Mouse (Mus musculus) cerebellum, postnatal 10 days (tissue): Measurements from ENCODE around the gene Nckipsd.

Source experiments
- DNase-seq, 2 experiments: peaks; one replicate each; pipeline ENCODE4 v3.0.0; 2021; ENCODE audit warnings: mixed read lengths in 2 of 2

Nckipsd gene

DNA sequence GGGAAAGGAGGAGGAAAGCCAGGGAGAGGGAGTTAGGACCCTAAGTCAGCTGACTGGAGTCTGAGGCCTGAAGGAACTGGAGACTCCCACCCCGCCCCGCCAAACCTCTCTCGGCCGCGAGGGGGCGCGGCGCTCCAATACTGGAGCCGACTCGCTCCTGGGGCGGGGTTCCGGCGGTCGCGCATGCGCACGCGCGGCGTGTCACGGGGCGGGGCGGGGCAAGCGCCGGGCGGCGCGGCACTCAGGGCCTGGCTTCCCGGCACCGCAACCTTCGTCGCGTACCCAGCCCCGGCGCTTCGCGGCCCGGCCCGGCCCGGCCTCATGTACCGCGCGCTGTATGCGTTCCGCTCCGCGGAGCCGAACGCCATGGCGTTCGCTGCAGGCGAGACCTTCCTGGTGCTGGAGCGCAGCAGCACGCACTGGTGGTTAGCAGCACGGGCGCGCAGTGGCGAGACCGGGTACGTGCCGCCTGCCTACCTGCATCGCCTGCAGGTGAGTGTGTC is at the start of gene Nckipsd:
Nckipsd (plus strand) TSS at position 206 of the 503 bp plus-strand sequence.
- DNase-seq: peak; percentile 99 to 100

DNA sequence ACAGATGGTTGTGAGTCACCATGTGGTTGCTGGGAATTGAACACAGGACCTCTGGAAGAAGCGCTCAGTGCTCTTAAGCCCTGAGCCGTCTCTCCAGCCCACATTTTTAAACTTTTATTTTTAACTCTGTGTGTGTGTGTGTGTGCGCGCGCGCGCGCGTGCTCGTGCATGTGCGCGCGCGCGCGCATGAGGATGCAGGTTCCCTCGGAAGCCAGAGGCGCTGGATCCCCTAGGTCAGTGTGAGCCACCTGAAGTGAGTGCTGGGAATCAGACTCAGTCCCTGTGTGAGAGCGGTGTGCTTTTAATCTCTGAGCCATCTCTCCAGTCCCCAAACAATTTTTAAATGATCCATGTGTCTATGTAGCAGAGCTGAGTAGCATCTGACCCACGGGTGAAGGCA is 49.0 kb upstream of the Nckipsd start:
- no peak for DNase-seq

DNA sequence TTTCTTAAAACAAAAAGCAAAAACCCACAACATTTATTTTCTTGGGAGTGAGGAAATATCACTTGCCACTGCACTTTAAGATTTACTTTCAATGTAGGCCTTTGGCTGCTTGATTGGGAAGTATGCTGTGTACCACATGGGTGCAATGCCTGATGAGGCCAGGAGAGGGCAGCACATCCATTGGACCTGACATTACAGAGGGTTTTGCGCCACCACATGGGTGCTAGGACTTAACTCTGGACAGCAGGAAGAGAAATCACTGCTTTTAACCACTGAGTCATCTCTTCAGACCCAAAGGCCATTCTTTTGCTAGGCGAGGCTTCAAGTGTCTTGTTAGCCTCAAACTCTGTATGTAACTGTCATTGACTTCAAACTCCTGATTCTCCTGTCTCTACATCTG is 48.4 kb upstream of the Nckipsd start:
- DNase-seq: peak; percentile 69 to 75

DNA sequence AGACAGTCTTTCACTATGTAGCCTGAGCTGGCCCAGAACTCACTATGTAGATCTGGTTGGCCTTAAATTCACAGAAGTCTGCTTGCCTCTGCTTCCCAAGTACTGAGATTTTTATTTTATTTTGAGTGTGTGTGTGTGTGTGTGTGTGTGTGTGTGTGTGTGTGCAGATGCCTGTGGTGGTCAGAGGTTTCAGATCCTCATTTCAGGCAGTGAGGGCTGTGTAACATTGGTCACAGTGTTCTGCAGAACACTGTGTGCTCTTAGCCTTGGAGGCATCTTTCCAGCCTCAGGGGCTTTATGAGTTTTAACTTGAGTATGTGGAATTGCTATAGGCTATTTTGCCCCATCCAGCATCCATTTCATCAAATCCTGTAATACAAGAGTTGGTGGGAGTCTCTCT is 46.6 kb upstream of the Nckipsd start:
- DNase-seq: no peak

DNA sequence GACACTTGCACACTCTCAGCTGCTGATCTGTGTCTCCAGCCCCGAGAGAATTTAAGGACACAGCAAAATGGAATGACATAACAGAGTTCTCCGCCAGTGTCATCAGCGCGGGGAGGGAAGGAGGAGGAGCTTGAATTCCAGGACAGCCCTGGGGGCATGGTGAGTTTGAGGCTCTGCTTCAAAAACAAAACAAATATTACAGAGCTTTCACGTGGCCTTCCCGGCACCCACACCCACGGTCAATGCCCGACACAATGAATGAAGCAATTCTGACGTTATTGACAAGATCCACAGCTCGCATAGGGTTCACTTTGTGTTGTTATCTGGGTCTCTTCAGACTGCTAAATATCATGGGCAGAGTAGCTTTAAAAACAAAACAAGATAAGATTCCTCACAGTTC is 43.2 kb upstream of the Nckipsd start:
- DNase-seq: no peak

DNA sequence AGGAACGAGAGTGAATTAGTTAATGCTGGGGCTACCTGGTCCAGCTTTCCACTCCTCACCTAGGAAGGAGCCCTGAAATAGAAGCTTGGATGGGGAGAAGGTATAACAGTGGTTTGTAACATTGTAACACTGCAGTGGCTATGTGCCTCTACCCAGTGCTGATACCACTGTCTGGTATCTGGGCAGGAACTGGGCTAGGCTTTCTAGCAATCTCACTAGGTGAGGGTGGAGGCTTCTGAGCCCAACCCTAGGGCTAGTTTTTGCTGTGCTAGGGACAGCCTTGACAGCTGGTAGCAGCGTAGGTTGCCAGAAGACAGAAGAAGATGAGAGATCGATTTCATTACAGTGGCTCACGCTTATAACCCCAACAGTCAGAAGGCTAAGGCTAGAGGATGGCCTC is 31.6 kb upstream of the Nckipsd start:
- DNase-seq: no peak

DNA sequence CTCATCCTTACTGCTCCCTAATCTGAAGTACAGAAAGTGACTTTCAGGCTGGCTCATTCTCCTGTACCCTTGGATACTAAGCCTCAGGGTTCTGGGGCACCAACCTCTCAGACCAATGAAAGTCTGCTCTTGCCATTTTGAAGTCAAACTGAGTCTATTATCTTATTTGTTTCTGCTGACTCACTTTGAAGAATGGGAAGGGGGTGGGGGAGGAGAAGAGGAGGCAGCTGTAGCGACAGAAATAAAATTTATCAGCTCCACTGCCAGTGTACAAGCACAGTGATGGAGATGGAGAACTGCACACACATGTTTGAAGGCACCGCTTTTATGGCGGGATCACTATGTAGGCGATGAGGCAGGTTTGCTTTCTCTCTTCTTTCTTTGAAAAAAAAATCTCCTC is 30.9 kb upstream of the Nckipsd start:
- DNase-seq: no peak

DNA sequence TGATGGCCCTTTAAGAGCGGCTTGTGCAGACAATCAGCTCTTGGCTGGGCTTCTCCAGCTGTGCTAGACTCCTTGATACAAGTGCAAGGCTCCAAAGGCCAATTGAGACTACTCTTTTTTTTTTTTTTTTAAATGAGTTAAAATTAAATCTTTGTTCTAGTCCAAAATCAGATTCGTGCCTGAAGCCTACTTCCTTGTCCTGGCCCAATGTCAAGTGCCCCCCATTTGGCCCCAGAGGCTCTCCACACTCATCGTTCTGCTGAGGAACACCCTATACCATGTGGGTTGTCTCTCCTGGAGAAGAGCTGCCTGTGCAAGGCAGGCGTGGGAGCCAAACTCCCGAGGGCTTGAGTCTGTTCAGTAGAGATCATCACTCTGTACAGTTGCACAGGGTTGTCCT is 27.2 kb upstream of the Nckipsd start:
- no peak for DNase-seq

DNA sequence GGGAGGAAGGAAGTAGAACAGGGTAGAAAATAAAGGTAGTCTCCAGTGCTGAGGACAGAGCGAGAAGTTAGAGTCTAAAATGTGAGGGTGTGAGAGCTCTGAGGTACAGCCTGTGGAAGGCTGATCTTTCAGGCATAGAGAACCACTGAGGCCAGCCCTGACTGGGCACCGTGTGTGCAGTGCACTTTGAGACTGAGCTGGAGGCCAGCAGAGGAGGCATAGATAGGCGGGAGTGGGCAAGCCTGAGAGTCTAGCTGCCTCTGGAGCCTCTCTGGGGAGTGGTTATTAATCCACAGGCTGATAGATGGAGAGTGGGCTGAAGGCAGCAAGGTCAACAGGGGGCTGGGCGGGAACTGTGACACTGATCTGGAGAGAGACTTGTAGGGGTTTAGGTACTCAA is 26.3 kb upstream of the Nckipsd start:
- no peak for DNase-seq

DNA sequence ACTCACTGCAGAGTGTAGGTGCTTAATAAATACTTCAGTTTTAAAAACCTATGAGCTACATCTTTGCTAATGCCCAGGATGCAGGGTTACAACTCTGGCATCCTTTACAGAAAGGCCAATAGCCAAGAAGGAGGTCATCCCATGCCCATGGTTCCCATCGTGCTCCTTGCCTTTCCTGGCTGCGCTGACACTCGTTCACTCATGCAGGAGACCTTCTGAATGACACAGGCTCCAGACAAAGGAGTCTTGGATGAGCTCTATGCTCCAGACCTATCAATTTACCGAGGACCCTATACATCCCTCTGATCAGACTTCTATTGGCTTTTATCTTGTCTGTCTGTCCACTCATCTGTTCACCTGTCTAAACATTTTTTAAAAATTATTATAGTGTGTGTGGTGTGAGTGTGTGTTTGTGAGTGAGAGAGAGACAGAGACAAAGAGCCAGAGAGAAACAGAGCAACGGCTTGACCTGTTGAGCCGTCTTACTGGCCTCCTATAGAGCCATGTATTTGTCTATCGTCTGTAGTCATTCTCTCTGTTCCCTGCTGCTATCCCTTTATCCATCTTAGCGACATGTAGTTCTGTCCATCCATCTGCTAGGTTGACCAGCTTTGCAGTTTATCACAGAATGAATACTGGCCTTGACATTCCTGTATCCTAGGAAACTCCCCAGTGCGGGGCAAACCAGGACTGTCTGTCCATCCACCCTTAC is 25.2 kb upstream of the Nckipsd start:
- peak; percentile 60 to 69 for DNase-seq

DNA sequence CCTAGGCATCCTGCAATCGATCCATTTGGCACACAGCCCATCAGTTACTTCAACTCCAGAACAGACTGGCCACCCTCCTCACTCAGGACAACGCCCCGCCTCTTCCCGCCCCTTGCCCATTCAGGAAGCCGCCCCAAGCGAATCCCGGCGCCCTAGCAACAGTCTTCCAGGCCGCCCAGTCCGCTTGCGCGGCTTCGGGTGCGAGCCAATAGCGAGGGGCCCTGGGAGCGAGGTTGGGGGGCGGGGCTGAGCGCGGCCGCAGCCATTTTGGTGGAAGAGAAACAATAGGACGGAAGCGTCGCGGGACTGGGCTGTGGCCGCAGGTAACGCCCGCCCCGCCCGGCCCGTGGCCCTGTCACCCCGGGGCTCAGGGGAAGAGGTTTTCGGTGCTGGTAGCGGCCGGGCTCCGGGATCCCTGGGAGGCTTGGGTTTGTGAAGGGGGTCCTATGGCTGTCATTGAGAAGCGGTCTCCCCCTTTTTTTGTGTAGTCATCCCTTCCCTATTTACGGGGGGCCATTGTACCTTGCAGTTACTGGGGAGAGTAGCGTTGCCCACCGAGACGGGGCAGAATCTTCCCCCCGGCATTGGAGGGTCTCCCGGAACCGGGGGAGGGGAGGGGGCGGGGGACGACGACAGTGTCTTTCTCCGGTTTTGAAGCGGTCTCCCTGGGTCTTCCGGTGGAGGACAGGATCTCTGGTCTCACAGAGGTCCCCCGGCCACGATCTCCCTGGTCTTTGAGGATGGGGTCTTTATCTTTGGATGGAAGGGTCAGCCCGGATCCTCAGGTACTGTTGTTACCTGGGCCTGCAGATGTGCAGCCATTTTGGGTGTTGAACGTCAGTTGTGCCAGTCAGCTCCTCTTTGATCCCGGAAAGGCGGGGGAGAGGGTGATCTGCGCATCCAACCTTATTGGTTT is 24.4 kb upstream of the Nckipsd start, which contains the start of gene Ip6k2:
Ip6k2 (plus strand) TSS at position 249 of the 916 bp plus-strand sequence.
- peak; percentile 99 for DNase-seq

DNA sequence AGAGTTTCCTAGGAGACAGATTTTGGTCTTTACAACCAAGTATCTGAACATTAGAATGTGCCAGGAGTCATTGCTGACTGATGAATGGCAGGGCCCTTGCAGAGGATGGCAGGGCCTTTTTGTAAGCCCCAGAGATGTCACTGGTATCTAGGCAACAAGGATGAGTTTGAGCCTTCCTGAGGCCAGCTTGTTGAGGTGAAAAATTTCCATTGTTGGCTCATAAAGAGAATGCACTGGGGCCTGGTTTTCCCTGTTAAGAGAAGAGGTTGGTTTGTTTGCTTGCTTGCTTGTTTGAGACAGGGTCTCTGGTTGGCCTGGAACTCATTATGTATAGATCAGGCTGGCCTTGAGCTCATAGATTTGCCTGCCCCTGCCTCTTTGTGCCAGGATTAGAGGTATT is 22.8 kb upstream of the Nckipsd start:
- no peak for DNase-seq

DNA sequence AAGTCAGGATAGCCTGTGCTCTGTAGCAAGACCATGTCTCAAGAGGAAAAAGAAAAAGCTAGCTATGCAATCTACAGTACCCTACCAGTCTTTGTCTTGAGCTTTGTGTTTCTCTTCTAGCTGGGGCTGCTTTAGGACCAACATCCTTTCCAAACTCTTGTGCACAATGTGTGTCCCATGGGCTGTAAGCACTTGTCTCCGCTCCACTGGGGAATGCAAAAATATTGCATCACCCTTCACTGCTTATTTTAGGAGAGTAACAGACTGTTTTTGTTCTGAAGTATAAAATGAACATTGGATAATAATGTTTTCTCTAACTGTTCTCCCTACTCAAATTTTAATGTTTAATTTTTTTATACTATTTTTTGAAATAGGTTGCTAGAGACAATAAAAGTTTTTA is 21.7 kb upstream of the Nckipsd start:
- DNase-seq: no peak

DNA sequence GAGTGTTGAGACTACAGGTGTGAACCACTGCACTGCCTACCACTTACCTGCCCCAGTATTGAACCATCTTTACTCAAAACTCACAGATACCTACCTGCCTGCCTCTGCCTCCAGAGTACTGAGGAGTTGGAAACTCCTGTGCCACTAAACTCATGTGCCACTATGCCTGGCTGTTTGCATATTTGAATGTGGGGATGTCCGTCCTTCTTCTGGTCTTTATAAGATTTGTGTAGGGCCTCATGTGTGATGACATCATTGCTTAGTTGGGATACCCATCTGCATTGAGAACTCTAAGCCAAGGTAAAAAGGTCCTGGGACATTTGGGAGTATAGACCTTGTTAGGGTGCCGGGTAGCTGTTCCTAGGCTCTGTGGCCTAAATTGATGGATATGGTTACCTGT is 21.1 kb upstream of the Nckipsd start:
- DNase-seq: no peak

DNA sequence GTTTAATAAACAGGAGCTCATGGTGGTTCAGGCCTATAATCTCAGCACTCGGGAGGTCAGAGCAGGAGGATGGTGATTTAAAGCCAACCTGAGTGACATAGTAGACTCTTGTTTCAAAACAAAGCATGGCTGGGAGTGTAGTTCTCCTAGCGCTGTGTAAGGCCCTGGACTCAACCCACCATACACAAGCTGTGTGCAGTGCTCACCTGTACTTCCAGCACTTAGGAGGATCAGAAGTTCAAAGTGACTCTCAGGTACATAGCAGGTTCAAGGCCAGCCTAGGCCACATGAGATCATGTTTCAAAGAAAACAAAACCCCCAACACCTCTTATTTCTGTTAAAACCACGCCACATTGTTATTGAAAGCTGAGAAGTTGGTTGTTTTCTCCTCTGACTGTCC is 19.5 kb upstream of the Nckipsd start:
- no peak for DNase-seq

DNA sequence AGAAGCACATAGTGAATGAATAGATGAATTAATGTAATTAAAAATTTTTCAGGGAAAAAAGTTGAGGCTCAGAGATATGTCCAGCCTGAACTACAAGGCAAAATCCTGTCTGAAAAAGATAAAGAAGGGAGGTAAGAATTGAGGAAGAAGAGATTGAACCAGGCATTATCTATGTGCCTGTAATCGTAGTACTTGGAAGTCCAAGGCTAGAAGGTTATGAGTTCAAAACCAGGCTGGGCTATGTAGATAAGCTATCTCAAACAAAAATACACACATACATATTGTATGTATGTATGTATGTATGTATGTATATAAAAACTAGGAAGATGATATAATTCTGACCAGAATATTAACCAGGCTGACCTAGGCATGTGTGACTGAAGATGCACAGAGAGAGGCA is 15.9 kb upstream of the Nckipsd start:
- no peak for DNase-seq

DNA sequence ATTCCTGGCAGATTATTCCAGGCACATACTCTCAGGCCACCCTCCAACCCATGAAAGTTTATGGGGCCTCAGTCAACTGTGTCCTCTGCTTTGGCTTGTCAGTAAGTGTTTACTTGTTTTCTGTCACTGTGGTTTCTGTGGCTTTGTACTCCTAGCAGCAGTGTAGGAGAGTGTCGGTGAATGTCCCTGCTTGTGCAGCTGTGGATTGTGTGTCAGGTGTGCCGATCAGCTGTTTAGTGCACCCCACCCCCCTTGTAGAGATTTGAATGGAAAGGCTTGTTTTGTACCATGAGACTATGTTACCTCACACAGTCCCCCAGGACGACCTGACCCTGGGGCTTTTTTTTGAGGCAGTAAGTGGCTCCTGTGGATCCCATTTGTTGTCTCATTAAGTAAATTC is 15.4 kb upstream of the Nckipsd start:
- no peak for DNase-seq

DNA sequence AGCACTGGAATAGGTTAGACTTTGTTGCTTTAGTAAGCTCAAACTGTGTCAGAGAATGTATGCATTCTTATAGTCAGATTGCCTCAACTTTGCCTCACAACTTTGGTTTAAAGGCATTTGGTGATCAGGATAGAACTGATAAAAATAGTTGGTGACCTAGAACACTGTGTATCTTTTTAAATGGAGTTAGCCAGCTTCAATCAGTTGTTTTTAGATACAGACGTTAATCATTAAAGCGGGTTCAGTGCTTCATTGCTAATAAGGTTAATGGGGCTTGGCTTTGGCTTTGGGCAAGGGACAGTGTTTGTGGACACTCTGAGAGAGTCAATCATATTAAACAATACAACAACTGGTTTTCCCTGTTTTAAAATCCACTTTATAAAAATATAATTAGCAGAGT is 12.9 kb upstream of the Nckipsd start:
- DNase-seq: no peak

DNA sequence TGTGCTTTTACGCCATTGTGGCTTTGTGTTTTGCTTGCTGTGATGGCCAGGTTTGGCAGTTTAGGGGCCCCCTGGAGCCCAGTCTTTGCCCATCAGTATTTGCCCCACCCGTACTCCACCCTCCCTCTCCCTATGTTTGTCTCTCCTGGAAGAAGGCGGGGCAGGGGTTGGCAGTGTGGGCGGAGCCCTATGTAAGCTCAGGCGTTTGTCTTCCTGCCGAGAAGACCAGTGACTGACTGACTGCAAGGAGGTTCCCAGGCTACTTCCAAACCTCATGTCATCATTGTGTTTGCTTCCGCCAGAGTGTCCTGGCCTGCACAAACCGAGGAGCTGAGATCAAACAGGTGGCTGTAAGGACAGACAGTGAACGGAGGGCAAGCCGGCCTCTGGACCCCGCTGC is 12.4 kb upstream of the Nckipsd start:
- DNase-seq: peak; percentile 33 to 37

DNA sequence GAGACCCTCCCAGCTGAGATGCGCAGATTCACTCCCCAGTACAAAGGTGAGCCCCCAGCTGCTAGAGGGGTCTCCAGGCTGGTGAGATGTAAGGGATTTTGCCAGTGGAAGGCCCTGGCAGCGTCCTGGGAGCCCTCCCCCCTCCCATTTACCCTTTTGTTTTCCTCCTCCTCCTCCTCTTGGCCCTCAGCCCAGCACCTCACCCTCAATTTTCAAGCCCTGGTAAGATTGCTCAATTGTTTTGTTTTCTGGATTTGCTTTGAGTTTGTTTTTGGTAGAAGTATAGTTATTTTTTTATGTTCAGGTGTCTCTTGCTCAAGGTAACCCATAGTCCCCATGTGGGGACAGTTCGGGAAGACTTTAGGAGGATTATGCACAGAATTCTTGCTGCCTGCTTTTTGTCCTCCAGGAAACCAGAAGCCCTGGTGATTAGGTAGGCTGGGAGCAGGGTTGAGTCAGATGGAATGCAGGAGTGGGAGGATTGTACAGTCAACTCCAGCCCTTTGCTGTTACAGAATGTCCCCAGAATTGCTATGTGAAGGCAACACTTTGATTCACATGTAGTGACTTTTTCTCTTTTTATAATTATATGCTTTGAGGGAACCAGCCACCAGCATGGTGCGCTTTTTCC is 11.7 kb upstream of the Nckipsd start:
- no peak for DNase-seq

DNA sequence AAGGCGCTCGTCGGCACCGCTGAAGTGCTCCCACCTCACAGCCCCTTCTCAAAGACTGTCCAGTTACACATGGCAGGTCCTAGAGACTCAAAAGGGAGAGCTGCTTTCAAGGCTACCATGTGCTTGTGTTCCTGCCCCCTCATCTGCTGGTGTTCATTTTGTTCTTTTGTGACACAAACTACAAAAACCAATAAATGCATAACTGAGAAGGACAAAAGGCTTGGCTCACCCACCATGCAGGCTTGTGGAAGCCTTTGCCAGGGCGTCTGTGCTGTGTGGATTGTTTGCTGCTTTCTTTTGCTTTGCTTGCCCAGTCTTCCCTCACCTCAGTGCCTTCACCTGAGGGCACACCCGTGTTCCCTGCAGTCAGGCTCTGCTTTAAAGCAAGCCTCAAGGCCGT is 10.7 kb upstream of the Nckipsd start:
- DNase-seq: no peak

DNA sequence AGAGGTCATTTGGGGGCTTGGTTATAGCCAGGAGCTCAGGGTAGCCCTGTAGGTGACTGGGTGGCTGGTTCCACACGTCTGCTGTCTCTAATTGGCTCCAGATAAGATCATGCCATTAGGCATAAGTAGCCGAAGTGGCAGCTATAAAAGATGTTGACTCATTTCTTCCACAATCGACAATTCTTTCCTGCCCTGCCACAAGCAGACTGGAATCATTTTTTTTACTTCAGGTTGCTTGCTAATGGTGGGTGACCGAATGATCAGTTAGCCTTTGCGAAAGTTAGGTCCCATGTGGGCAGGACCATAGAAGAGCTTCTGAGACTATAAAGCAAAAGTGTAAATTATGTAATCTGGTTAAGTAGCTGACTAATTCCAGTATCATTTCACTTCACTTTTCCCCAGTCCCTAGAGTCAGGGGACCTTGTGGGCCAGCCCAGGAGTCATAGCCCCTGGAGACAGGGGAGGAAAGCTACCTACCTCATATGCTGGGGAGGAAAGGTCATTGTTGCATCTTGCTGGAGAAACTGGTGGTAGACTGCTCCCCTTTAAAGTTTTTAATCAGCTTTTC is 9.6 kb upstream of the Nckipsd start:
- DNase-seq: no peak

DNA sequence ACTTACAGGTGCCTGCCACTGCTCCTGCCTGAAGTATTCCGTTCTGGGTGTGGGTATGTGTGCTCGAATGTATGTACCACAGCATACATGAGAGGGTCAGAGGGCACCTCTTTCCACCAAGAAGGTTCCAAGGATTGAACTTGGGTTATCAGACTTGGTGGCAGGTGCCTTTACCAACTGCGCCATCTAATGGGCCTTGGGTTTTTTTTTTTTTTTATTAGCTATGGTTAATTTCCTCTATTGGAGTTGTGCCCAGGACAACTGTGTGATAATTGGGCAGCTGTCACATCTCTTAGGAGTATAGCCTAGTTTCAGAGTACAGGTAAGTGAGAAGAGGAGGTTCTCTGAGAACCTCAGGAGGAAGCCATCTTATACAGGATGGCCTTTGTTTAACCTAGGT is 8.6 kb upstream of the Nckipsd start:
- DNase-seq: peak in 1 of 2 experiments; percentile 66
